Mouse (Mus musculus) T-helper 1 cell (primary cell): ENCODE data around the gene Cdh18.

Experiments
- in situ Hi-C: fragments of 300-600 bp; cut with MboI, MseI; formaldehyde crosslinking; loops from one replicate; pipeline ENCODE4 v1.15.1; 2025; ENCODE audit warnings: high pct_unique_total_duplicates

The Cdh18 gene

GRCm38 (mm10) chr15:23452098-23452625 is 903.3 kb downstream of the Cdh18 start:
- in situ Hi-C loops: no loop called here

- in situ Hi-C loops: no loop called here
Measured at GRCm38 (mm10) chr15:23453331-23453730, 904.5 kb downstream of the Cdh18 start.

- in situ Hi-C loops: no loop called here
Measured at GRCm38 (mm10) chr15:23455344-23455743, 906.5 kb downstream of the Cdh18 start.

GRCm38 (mm10) chr15:23457401-23457800 is 908.6 kb downstream of the Cdh18 start:
- in situ Hi-C loops: no loop called here

- in situ Hi-C loops: no loop called here
Measured at GRCm38 (mm10) chr15:23470527-23471475, 922.0 kb downstream of the Cdh18 start.

- in situ Hi-C loops: no loop called here
Measured at GRCm38 (mm10) chr15:23486306-23486705, 937.5 kb downstream of the Cdh18 start.

- in situ Hi-C loops: no loop called here
Measured at GRCm38 (mm10) chr15:23506480-23506879, 957.7 kb downstream of the Cdh18 start.

- in situ Hi-C loops: no loop called here
Measured at GRCm38 (mm10) chr15:23509694-23510093, 960.9 kb downstream of the Cdh18 start.

GRCm38 (mm10) chr15:23515786-23516185 is 967.0 kb downstream of the Cdh18 start:
- in situ Hi-C loops: no loop called here

GRCm38 (mm10) chr15:23518079-23518478 is 969.3 kb downstream of the Cdh18 start:
- in situ Hi-C loops: no loop called here
